Mouse (Mus musculus): Measurements from ENCODE around the gene Scrn3. TPM values are rescaled to one million over a fixed set of nuclear protein-coding genes. Genes with fewer than 3 reads are reported as not detected.
A peak's percentile ranks its signal among the peaks of the same experiment; 100 is the strongest.

Gene Scrn3
- polyA plus RNA-seq, 1 experiment = not detected

GRCm38 (mm10) chr2:73268281-73268680 lies 44.1 kb upstream of the Scrn3 start:
- TF ChIP-seq POLR2A (IDR thresholded peaks at IDR 0.05; ENCODE audit: insufficient read depth, low read depth, low read length) (no peak), CTCF (IDR thresholded peaks at IDR 0.05; ENCODE audit: insufficient read depth, low read depth, low read length) (no peak)
- peak overlapping the region; percentile 89 for H3K27ac ChIP-seq (ENCODE audit: insufficient read depth, low read depth, low read length)
- peak overlapping the region; percentile 33 for H3K4me3 ChIP-seq (ENCODE audit: insufficient read depth, low read depth, low read length)
- peaks cover 29% of the 10 kb centered on the region for H3K4me1 ChIP-seq (ENCODE audit: control insufficient read depth, insufficient read depth, low read length)
- WGBS = 4% methylated on average over 12 of the region's 12 CpGs

GRCm38 (mm10) chr2:73268836-73269395 lies 43.5 kb upstream of the Scrn3 start:
- peaks cover 24% of the 10 kb centered on the region for H3K4me1 ChIP-seq (ENCODE audit: control insufficient read depth, insufficient read depth, low read length)
- H3K27ac ChIP-seq (ENCODE audit: insufficient read depth, low read depth, low read length) = peak overlapping the region; percentile 76; the same call in 1 of the 2 replicates
- H3K4me3 ChIP-seq (ENCODE audit: insufficient read depth, low read depth, low read length) = no peak overlapping the region
- WGBS = 6% methylated on average over 8 of the region's 8 CpGs
- TF ChIP-seq CTCF (IDR thresholded peaks at IDR 0.05; ENCODE audit: insufficient read depth, low read depth, low read length) (no peak), POLR2A (IDR thresholded peaks at IDR 0.05; ENCODE audit: insufficient read depth, low read depth, low read length) (no peak)

GRCm38 (mm10) chr2:73269666-73270065 lies 42.7 kb upstream of the Scrn3 start:
- H3K4me1 ChIP-seq (ENCODE audit: control insufficient read depth, insufficient read depth, low read length) = peaks cover 17% of the 10 kb centered on the region

GRCm38 (mm10) chr2:73270071-73270592 lies 42.3 kb upstream of the Scrn3 start:
- TF ChIP-seq CTCF (IDR thresholded peaks at IDR 0.05; ENCODE audit: insufficient read depth, low read depth, low read length) = no peak
- no peak for TF ChIP-seq POLR2A (IDR thresholded peaks at IDR 0.05; ENCODE audit: insufficient read depth, low read depth, low read length)
- peaks cover 12% of the 10 kb centered on the region; the same call in 1 of the 2 replicates for H3K4me1 ChIP-seq (ENCODE audit: control insufficient read depth, insufficient read depth, low read length)
- H3K27ac ChIP-seq (ENCODE audit: insufficient read depth, low read depth, low read length) = peak overlapping the region; percentile 81
- H3K4me3 ChIP-seq (ENCODE audit: insufficient read depth, low read depth, low read length) = peak overlapping the region; percentile 38
- 6% methylated on average over 14 of the region's 14 CpGs for WGBS

More at GRCm38 (mm10) chr2:73269666-73270065, 42.7 kb upstream of the Scrn3 start:
- Histone ChIP-seq H3K4me3 (ENCODE audit: insufficient read depth, low read depth, low read length) (peak overlapping the region; percentile 37), H3K27ac (ENCODE audit: insufficient read depth, low read depth, low read length) (peak overlapping the region; percentile 85)
- TF ChIP-seq POLR2A (IDR thresholded peaks at IDR 0.05; ENCODE audit: insufficient read depth, low read depth, low read length) (no peak), CTCF (IDR thresholded peaks at IDR 0.05; ENCODE audit: insufficient read depth, low read depth, low read length) (no peak)
- 5% methylated on average over 16 of the region's 17 CpGs for WGBS

- Histone ChIP-seq H3K27ac (ENCODE audit: insufficient read depth, low read depth, low read length) (peak overlapping the region; percentile 81), H3K4me1 (ENCODE audit: control insufficient read depth, insufficient read depth, low read length) (peaks cover 7% of the 10 kb centered on the region; the same call in 1 of the 2 replicates), H3K4me3 (ENCODE audit: insufficient read depth, low read depth, low read length) (peak overlapping the region; percentile 38)
- TF ChIP-seq CTCF (IDR thresholded peaks at IDR 0.05; ENCODE audit: insufficient read depth, low read depth, low read length) (no peak), POLR2A (IDR thresholded peaks at IDR 0.05; ENCODE audit: insufficient read depth, low read depth, low read length) (no peak)
- 2% methylated on average over 38 of the region's 38 CpGs for WGBS
Observed at GRCm38 (mm10) chr2:73270593-73271458, 41.6 kb upstream of the Scrn3 start.

- TF ChIP-seq POLR2A (IDR thresholded peaks at IDR 0.05; ENCODE audit: insufficient read depth, low read depth, low read length) (peak; percentile 100), CTCF (IDR thresholded peaks at IDR 0.05; ENCODE audit: insufficient read depth, low read depth, low read length) (no peak)
- Histone ChIP-seq H3K4me1 (ENCODE audit: control insufficient read depth, insufficient read depth, low read length) (peaks cover 3% of the 10 kb centered on the region; the same call in 1 of the 2 replicates), H3K4me3 (ENCODE audit: insufficient read depth, low read depth, low read length) (peak within 1 kb of the TSS; percentile 98), H3K27ac (ENCODE audit: insufficient read depth, low read depth, low read length) (peak within 1 kb of the TSS; percentile 98)
- under 1% methylated on average over 48 of the region's 48 CpGs for WGBS
Observed at GRCm38 (mm10) chr2:73271459-73272161, 40.8 kb upstream of the Scrn3 start, which contains the start of gene Sp9. Gene Sp9, plus strand, starts transcription at chr2:73271925.

- H3K27ac ChIP-seq (ENCODE audit: insufficient read depth, low read depth, low read length) = peak overlapping the region; percentile 98
Observed at GRCm38 (mm10) chr2:73272351-73273248, 39.8 kb upstream of the Scrn3 start.

More at GRCm38 (mm10) chr2:73272351-73273248, 39.8 kb upstream of the Scrn3 start:
- Histone ChIP-seq H3K4me1 (ENCODE audit: control insufficient read depth, insufficient read depth, low read length) (peaks cover 3% of the 10 kb centered on the region; the same call in 1 of the 2 replicates), H3K4me3 (ENCODE audit: insufficient read depth, low read depth, low read length) (peak overlapping the region; percentile 98)
- 1% methylated on average over 55 of the region's 55 CpGs for WGBS
- TF ChIP-seq CTCF (IDR thresholded peaks at IDR 0.05; ENCODE audit: insufficient read depth, low read depth, low read length) (no peak), POLR2A (IDR thresholded peaks at IDR 0.05; ENCODE audit: insufficient read depth, low read depth, low read length) (0 out of 2 replicates have a peak, but pooled peaks have one; percentile 20)

Data from olfactory bulb, adult 2 months (tissue).